Mouse (Mus musculus) bone marrow, adult 2 months (tissue): ENCODE measurements around the gene F2rl2.

Source experiments
- CTCF ChIP-seq: fragments of 200-500 bp; IDR thresholded peaks from 2 replicates; pipeline ENCODE4 v1.5.1; 2011; ENCODE audit warnings: low read length, control low read depth; ENCODE audit not compliant: control insufficient read depth, insufficient read depth
- POLR2A ChIP-seq: fragments of 200-500 bp; IDR thresholded peaks from 2 replicates; pipeline ENCODE4 v1.6.1; 2011; ENCODE audit warnings: low read depth, mild to moderate bottlenecking, control low read depth, low read length, borderline replicate concordance; ENCODE audit not compliant: control insufficient read depth

GRCm38 (mm10) chr13:95663834-95664233 is 32.8 kb upstream of the F2rl2 start:
- TF ChIP-seq CTCF (no peak), POLR2A (no peak)
